In genomic region chr13:63930525-63930924, GRCm38 (mm10) we compare ENCODE assay signal across 16 mouse cellular contexts.
A peak's percentile ranks its signal among the peaks of the same experiment; 100 is the strongest.
DNase-seq lines count a peak whose midpoint lies in the region; ATAC-seq and TF ChIP-seq lines count a peak whose summit lies in the region.
"Had no signal": no experiment of that assay in that cellular context is flagged by ENCODE, and none has a peak within 500 bp of the region (broad histone marks: within the 10 kb centered on the region; RNA-seq: fewer than 3 reads in every experiment).

No protein-coding gene starts in this region.

- 75% methylated on average over 10 of the region's 10 CpGs for WGBS in kidney, embryonic 15.5 days
- 65% methylated on average over 10 of the region's 10 CpGs for WGBS in neural tube, embryonic 12.5 days
- WGBS in intestine, postnatal 0 days = 35% methylated on average over 10 of the region's 10 CpGs

- no peak overlapping the region for H3K9ac ChIP-seq in kidney, embryonic 15.5 days
- H3K9ac ChIP-seq in neural tube, embryonic 12.5 days = no peak overlapping the region
- H3K9ac ChIP-seq in intestine, postnatal 0 days (ENCODE audit: low read depth, low read length) = no peak overlapping the region
- H3K9ac ChIP-seq: embryonic facial prominence, embryonic 13.5 days; limb, embryonic 13.5 days; midbrain, embryonic 15.5 days; neural tube, embryonic 13.5 days had no signal

- H3K4me1 ChIP-seq in kidney, embryonic 15.5 days = peaks cover 32% of the 10 kb centered on the region
- H3K4me1 ChIP-seq in neural tube, embryonic 12.5 days = peaks cover 19% of the 10 kb centered on the region
- H3K4me1 ChIP-seq in intestine, postnatal 0 days (replicated peaks; ENCODE audit: control insufficient read depth, insufficient read depth, low read length) = peaks cover 5% of the 10 kb centered on the region; the same call in 1 of the 2 replicates
- H3K4me1 ChIP-seq: midbrain, embryonic 15.5 days had no signal

- no peaks in the 10 kb centered on the region for H3K9me3 ChIP-seq in kidney, embryonic 15.5 days (replicated peaks)
- H3K9me3 ChIP-seq in neural tube, embryonic 12.5 days = no peaks in the 10 kb centered on the region
- no peaks in the 10 kb centered on the region for H3K9me3 ChIP-seq in intestine, postnatal 0 days (ENCODE audit: control insufficient read depth)
- H3K9me3 ChIP-seq: embryonic facial prominence, embryonic 13.5 days; G1E; limb, embryonic 13.5 days; midbrain, embryonic 15.5 days; neural tube, embryonic 13.5 days had no signal

- no peaks in the 10 kb centered on the region for H3K36me3 ChIP-seq in kidney, embryonic 15.5 days
- no peaks in the 10 kb centered on the region for H3K36me3 ChIP-seq in neural tube, embryonic 12.5 days
- H3K36me3 ChIP-seq in intestine, postnatal 0 days (ENCODE audit: control insufficient read depth, insufficient read depth) = no peaks in the 10 kb centered on the region
- H3K36me3 ChIP-seq: embryonic facial prominence, embryonic 13.5 days; G1E; limb, embryonic 13.5 days; midbrain, embryonic 15.5 days; neural tube, embryonic 13.5 days had no signal

- H3K27ac ChIP-seq in kidney, embryonic 15.5 days = no peak overlapping the region
- no peak overlapping the region for H3K27ac ChIP-seq in neural tube, embryonic 12.5 days
- no peak overlapping the region for H3K27ac ChIP-seq in intestine, postnatal 0 days (ENCODE audit: low read depth, low read length)
- H3K27ac ChIP-seq: embryonic facial prominence, embryonic 13.5 days; heart, adult 2 months; limb, embryonic 13.5 days; midbrain, embryonic 15.5 days; neural tube, embryonic 13.5 days had no signal

- no peak overlapping the region for H3K4me2 ChIP-seq in kidney, embryonic 15.5 days
- H3K4me2 ChIP-seq in neural tube, embryonic 12.5 days (replicated peaks) = no peak overlapping the region
- peak overlapping the region; percentile 13; the same call in 1 of the 2 replicates for H3K4me2 ChIP-seq in intestine, postnatal 0 days (replicated peaks; ENCODE audit: low read depth)
- H3K4me2 ChIP-seq: embryonic facial prominence, embryonic 13.5 days; limb, embryonic 13.5 days; midbrain, embryonic 15.5 days; neural tube, embryonic 13.5 days had no signal

- no peak for TF ChIP-seq CTCF in intestine, postnatal 0 days (IDR thresholded peaks at IDR 0.05; ENCODE audit: low read depth)

- no peak for DNase-seq in kidney, adult 18-20 months
- no peak for DNase-seq in neural tube, embryonic 10.5 days (ENCODE audit: extremely low spot score, low spot score)
- DNase-seq in spleen, postnatal 14 days (ENCODE audit: low spot score in 2 of 2) = no peak
- DNase-seq: gastrocnemius, postnatal 14 days; heart, adult 2 months; kidney, postnatal 14 days; right cerebral cortex, postnatal 4 days had no signal

- H3K27me3 ChIP-seq in kidney, embryonic 15.5 days = 0 out of 2 replicates have a peak, but pooled peaks cover 2% of the 10 kb centered on the region
- no peaks in the 10 kb centered on the region for H3K27me3 ChIP-seq in neural tube, embryonic 12.5 days (replicated peaks)
- no peaks in the 10 kb centered on the region for H3K27me3 ChIP-seq in intestine, postnatal 0 days (replicated peaks; ENCODE audit: control insufficient read depth, insufficient read depth, low read length)
- H3K27me3 ChIP-seq: limb, embryonic 13.5 days; neural tube, embryonic 13.5 days had no signal

- H3K4me3 ChIP-seq in kidney, embryonic 15.5 days (replicated peaks) = no peak overlapping the region
- no peak overlapping the region for H3K4me3 ChIP-seq in neural tube, embryonic 12.5 days
- no peak overlapping the region for H3K4me3 ChIP-seq in intestine, postnatal 0 days (ENCODE audit: low read depth, low read length)
- H3K4me3 ChIP-seq: embryonic facial prominence, embryonic 13.5 days; heart, adult 2 months; limb, embryonic 13.5 days; midbrain, embryonic 15.5 days; neural tube, embryonic 13.5 days had no signal

- 0 out of 2 replicates have a peak, but pooled peaks have one; percentile 11 for ATAC-seq in kidney, embryonic 15.5 days (replicated peaks; ENCODE audit: low FRiP score)
- ATAC-seq in neural tube, embryonic 12.5 days (ENCODE audit: low FRiP score, low read depth) = peak; percentile 46; the same call in 1 of the 2 replicates
- ATAC-seq in intestine, postnatal 0 days = no peak; the same call in 1 of the 2 replicates
- no peak for ATAC-seq in activated CD4-positive, CD25-positive, alpha-beta regulatory T cell, adult 4 months
- ATAC-seq: midbrain, embryonic 15.5 days had no signal

Comparison
In these comparisons a context has a peak if more than half of its experiments do, and no peak if none do; other contexts are left out.
1. ATAC-seq: peak in kidney, embryonic 15.5 days (single experiment) and neural tube, embryonic 12.5 days (single experiment); none in intestine, postnatal 0 days (single experiment) and activated CD4-positive, CD25-positive, alpha-beta regulatory T cell, adult 4 months (single experiment).